8 mouse cellular contexts compared by ENCODE assay signal in the genomic region with DNA sequence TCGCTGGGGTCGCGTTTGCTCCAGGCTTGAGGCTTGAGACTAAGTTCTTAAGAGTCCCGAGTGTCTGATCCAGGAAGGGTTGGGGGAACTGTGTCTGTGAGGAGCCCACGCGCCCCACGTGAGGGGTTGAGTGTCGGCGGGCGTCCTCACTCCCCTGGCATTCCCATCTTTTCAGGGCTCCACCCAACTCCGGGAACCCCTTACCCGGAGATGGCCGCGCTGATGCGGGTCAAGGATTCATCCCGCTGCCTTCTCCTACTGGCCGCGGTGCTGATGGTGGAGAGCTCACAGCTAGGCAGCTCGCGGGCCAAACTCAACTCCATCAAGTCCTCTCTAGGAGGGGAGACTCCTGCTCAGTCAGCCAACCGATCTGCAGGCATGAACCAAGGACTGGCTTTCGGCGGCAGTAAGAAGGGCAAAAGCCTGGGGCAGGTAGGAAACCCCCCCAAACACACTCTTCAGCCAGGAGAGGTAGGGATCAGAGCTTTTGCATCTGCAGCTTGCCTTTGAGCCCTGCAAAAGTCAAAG. TPM values are rescaled to one million over a fixed set of nuclear protein-coding genes. Genes with fewer than 3 reads are reported as not detected.
DNase-seq lines count a peak whose midpoint lies in the region; ATAC-seq and TF ChIP-seq lines count a peak whose summit lies in the region.

No protein-coding gene starts in this region.

- peak overlapping the region; percentile 68 for H3K27ac ChIP-seq in embryonic facial prominence, embryonic 15.5 days (replicated peaks)
- H3K27ac ChIP-seq in intestine, postnatal 0 days (ENCODE audit: low read depth, low read length) = no peak overlapping the region; the same call in 1 of the 2 replicates
- no peak overlapping the region for H3K27ac ChIP-seq in midbrain, postnatal 0 days (ENCODE audit: low read depth, low read length)

- peaks cover 15% of the 10 kb centered on the region for H3K27me3 ChIP-seq in embryonic facial prominence, embryonic 15.5 days
- peaks cover 34% of the 10 kb centered on the region for H3K27me3 ChIP-seq in intestine, postnatal 0 days (replicated peaks; ENCODE audit: control insufficient read depth, insufficient read depth, low read length)
- H3K27me3 ChIP-seq in midbrain, postnatal 0 days (ENCODE audit: insufficient read depth, low read length) = peaks cover 18% of the 10 kb centered on the region

- H3K4me2 ChIP-seq in embryonic facial prominence, embryonic 15.5 days (replicated peaks) = peak overlapping the region; percentile 88
- peak overlapping the region; percentile 65 for H3K4me2 ChIP-seq in intestine, postnatal 0 days (replicated peaks; ENCODE audit: low read depth)
- peak overlapping the region; percentile 99 for H3K4me2 ChIP-seq in midbrain, postnatal 0 days (ENCODE audit: low read depth, low read length, poor library complexity, severe bottlenecking)

- no peak for ATAC-seq in embryonic facial prominence, embryonic 15.5 days (ENCODE audit: insufficient number of reproducible peaks, low FRiP score, low TSS enrichment, low read depth)
- no peak for ATAC-seq in intestine, postnatal 0 days
- ATAC-seq in midbrain, postnatal 0 days (ENCODE audit: low FRiP score) = no peak

- peaks cover 25% of the 10 kb centered on the region for H3K4me1 ChIP-seq in embryonic facial prominence, embryonic 15.5 days
- no peaks in the 10 kb centered on the region for H3K4me1 ChIP-seq in intestine, postnatal 0 days (replicated peaks; ENCODE audit: control insufficient read depth, insufficient read depth, low read length)
- H3K4me1 ChIP-seq in midbrain, postnatal 0 days (ENCODE audit: insufficient read depth, low read length) = peaks cover 6% of the 10 kb centered on the region; the same call in 1 of the 2 replicates

- H3K9me3 ChIP-seq in embryonic facial prominence, embryonic 15.5 days (replicated peaks) = no peaks in the 10 kb centered on the region
- H3K9me3 ChIP-seq in intestine, postnatal 0 days (ENCODE audit: control insufficient read depth) = no peaks in the 10 kb centered on the region
- H3K9me3 ChIP-seq in midbrain, postnatal 0 days (ENCODE audit: low read length) = no peaks in the 10 kb centered on the region

- peak; percentile 20 to 21 for DNase-seq in cerebellum, postnatal 25 days
- DNase-seq in cerebellum, adult 9-11 months = no peak
- peak; percentile 38 for DNase-seq in 416B (ENCODE audit: low read depth)
- DNase-seq in midbrain, postnatal 0 days (ENCODE audit: low spot score) = no peak
- no peak for DNase-seq in T-cell, adult 2 months (ENCODE audit: low spot score)
- DNase-seq in lung, postnatal 10 days = no peak

- 0% methylated on average over 23 of the region's 23 CpGs for WGBS in embryonic facial prominence, embryonic 15.5 days
- 1% methylated on average over 23 of the region's 23 CpGs for WGBS in intestine, postnatal 0 days
- WGBS in midbrain, postnatal 0 days = under 1% methylated on average over 23 of the region's 23 CpGs

- H3K9ac ChIP-seq in embryonic facial prominence, embryonic 15.5 days = peak overlapping the region; percentile 12
- no peak overlapping the region for H3K9ac ChIP-seq in intestine, postnatal 0 days (ENCODE audit: low read depth, low read length)
- 0 out of 2 replicates have a peak overlapping the region, but pooled peaks have one; percentile 13 for H3K9ac ChIP-seq in midbrain, postnatal 0 days (replicated peaks; ENCODE audit: low read length, poor library complexity, severe bottlenecking)

- TF ChIP-seq CTCF in intestine, postnatal 0 days (IDR thresholded peaks at IDR 0.05; ENCODE audit: low read depth) = no peak
- no peak for TF ChIP-seq CTCF in midbrain, postnatal 0 days (IDR thresholded peaks at IDR 0.05)

- peak overlapping the region; percentile 53 for H3K4me3 ChIP-seq in embryonic facial prominence, embryonic 15.5 days (replicated peaks)
- peak overlapping the region; percentile 41 for H3K4me3 ChIP-seq in intestine, postnatal 0 days (ENCODE audit: low read depth, low read length)
- H3K4me3 ChIP-seq in midbrain, postnatal 0 days (ENCODE audit: low read depth, low read length) = peak overlapping the region; percentile 49

- H3K36me3 ChIP-seq in embryonic facial prominence, embryonic 15.5 days = no peaks in the 10 kb centered on the region
- H3K36me3 ChIP-seq in intestine, postnatal 0 days (ENCODE audit: control insufficient read depth, insufficient read depth) = no peaks in the 10 kb centered on the region
- H3K36me3 ChIP-seq in midbrain, postnatal 0 days (ENCODE audit: insufficient read depth, low read length) = no peaks in the 10 kb centered on the region

RNA-seq across cellular contexts. Expression of gene Dkk2, which starts 0.8 kb away (rescaled TPM):
- polyA plus RNA-seq in embryonic facial prominence, embryonic 15.5 days (2015; fragmentation: Nextera tagmentation; extraction: Ambion mirVana) = 35.2 and 36.0 TPM in 2 replicates
- polyA plus RNA-seq in intestine, postnatal 0 days (2015; fragmentation: Nextera tagmentation; extraction: Ambion mirVana) = 2.3 and 2.6 TPM in 2 replicates
- total RNA-seq in midbrain, postnatal 0 days (2014; rRNA removed) = 1.2 and 1.3 TPM in 2 replicates
- 1.3 and 1.5 TPM in 2 replicates for polyA plus RNA-seq in midbrain, postnatal 0 days (2015; fragmentation: Nextera tagmentation; extraction: Ambion mirVana)

Comparison
In these comparisons a context has a peak if more than half of its experiments do, and no peak if none do; other contexts are left out.
1. DNase-seq: peak in cerebellum, postnatal 25 days (2 of 2) and 416B (single experiment); none in cerebellum, adult 9-11 months (single experiment), midbrain, postnatal 0 days (single experiment), T-cell, adult 2 months (single experiment) and lung, postnatal 10 days (single experiment).
2. RNA of gene Dkk2, which starts 0.8 kb away (polyA plus RNA-seq): 35.2 to 36.0 TPM in embryonic facial prominence, embryonic 15.5 days; 2.3 to 2.6 TPM in intestine, postnatal 0 days and 1.3 to 1.5 TPM in midbrain, postnatal 0 days; every median in the first group is over 10 times any median in the second.
3. Peak in every context shown above with its lines, with median percentiles within 50 percentile points of each other: H3K4me2 ChIP-seq and H3K4me3 ChIP-seq.